Mouse (Mus musculus) neural tube, embryonic 10.5 days (tissue): Measurements from ENCODE around the gene Gdap2.

ENCODE experiments used
- DNase-seq: peaks from one replicate; pipeline ENCODE4 v3.0.0-alpha.2; 2017; ENCODE audit warnings: low spot score; ENCODE audit errors: extremely low spot score

Gdap2 gene

GRCm38 (mm10) chr3:100162315-100163105 is at the start of gene Gdap2, which contains the start of gene Wdr3:
Gene Gdap2, plus strand, starts transcription at chr3:100162381.
Gene Wdr3, minus strand, starts transcription at chr3:100162407.
- DNase-seq = peak; percentile 94

GRCm38 (mm10) chr3:100118681-100119080 is 43.5 kb upstream of the Gdap2 start:
- DNase-seq = no peak

DNA sequence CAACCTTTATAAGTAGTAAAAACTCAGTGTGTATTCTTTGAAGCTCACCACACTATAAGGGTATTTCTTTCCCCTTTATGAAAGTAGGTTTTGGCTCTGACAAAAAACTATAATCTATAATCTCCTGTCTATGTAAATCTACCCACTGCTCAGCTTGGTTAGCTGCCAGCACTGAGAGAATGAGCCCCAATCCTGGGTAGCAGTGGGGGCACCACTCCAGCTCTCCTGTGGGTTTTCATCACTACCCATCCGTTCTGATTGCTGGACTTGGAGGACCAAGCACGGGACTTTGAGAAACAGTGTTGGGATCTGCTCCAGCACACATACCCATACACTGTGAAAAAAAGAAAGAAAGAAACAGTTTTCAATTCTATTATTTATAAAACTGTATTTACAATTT is 40.2 kb upstream of the Gdap2 start:
- DNase-seq = no peak

- DNase-seq = no peak
These were observed 39.7 kb upstream of the Gdap2 start for GRCm38 (mm10) chr3:100122445-100122844.

GRCm38 (mm10) chr3:100160682-100161445 is 1.3 kb upstream of the Gdap2 start:
- DNase-seq = no peak

DNA sequence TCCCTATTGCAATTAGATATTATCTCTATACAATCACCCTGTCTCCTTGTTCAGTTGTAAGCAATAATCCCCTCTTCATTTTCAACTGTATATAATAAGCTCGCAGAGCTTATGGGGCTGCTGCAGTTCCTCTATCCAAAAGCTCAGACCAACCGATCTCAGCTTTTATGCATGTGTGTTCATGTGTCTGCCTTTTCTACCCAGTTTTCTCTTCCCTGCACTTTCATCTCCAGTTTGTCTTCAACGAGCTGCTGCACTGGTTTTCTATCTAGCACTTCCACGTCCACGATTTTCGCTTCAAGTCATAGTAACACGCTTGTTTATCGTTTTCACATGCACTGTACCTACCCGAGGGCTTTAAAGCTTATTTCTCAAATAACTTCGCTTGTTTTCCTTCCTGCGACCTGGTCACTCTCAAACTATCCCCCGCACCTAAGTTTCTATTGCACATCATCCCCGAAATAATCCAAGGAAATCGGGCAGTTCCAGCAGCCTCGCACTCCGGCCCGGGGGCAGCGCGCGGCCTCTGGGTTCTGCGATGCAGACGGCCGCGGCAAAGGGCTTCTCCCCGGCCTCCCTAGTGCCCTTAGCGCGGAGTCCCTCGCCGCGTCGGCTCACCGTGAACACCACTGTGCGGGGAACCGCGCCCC is 391 bp upstream of the Gdap2 start:
- peak; percentile 14 for DNase-seq

DNA sequence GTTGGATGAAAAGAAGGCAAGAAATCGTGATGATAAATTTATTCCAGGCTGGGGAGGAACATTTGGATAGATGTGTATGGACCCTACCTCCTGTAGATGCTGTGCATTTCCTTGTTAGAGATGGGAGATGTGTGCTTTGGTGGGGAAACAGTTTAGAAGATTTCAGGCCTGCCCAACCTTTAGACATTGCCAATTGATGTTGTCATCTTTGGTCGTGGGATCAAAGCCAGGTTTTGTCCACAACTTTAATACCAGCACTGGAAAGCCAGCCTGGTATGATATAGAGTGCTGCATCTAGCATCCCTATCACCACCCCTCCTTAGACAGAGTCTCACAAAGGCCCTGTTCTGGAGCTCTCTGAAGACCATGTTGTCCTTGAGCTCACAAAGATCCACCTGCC is 1.4 kb downstream of the Gdap2 start:
- no peak for DNase-seq

DNA sequence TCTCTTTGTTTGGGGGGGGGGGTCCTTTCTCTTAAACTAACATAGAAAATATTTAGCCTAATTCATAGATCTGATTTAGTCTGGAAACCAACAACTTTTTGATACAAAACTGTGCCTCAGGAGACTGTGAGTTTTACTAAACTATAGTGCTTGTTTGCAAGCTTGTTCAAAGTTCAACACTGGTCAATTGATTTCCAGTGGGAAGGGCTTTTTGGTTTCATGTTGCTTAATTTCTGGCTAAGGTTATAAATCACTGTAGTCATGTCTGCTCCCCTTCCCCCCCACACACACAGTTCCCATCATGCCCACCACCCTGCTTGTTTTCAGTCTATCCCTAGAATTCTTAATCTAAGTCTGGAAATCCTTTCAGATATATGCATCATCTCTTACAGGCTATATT is 2.8 kb downstream of the Gdap2 start:
- DNase-seq = no peak

DNA sequence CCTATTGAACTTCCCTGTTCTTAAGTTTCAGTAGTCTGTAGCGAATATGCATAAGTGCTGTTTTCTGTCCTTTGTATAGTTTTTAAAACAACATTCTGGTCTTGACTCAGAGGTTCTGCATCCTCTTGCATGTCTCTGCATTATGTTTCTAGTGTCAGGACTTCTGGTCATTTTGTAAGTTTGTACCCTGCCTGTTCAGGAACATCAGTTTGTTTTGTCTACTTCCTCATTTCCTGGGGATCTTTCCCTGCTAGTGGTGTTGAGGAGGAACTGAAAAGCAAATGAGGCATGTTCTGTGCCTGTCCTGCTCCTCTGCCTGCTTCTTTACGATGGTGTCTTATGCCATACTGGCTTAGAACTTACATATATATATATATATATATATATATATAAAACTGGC is 13.8 kb downstream of the Gdap2 start:
- no peak for DNase-seq

DNA sequence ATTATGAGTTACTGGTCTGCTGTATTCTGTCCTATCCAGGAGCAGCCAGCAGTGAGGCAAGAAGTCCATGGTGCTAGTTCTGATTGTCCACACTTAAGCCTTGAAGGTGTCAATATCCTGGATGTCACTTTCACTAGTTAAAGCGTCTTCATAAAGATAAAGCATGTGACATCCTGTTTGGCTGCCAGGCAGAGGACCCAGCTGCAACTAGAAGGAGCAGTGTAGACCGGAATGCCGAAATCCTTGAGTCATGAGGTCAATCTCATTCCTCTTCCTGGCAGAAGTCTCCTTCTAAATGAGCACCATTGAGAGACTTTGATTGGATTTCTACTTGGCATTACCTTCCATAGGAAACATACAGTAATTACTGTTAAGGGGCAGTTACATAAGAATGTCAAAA is 18.3 kb downstream of the Gdap2 start:
- no peak for DNase-seq

DNA sequence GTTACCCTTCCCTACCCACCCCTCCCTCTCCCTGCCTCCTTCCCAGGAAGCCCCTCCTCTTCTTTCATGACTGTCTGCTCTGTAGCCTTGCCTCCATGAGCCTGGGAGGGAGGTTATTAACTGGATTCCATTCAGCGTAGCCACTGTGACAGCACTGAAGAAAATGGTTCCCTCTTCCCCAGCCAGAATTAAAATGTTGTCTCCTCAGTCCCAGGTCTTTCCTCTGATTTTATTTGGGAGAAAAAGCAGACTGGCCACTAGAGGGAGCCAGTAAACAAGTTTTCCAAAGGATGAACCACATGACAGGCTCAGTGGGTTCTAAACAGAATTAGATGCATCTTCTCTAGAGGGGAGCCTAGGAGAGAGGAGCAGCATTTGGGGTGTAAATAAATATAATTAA is 27.3 kb downstream of the Gdap2 start:
- peak; percentile 57 for DNase-seq

DNA sequence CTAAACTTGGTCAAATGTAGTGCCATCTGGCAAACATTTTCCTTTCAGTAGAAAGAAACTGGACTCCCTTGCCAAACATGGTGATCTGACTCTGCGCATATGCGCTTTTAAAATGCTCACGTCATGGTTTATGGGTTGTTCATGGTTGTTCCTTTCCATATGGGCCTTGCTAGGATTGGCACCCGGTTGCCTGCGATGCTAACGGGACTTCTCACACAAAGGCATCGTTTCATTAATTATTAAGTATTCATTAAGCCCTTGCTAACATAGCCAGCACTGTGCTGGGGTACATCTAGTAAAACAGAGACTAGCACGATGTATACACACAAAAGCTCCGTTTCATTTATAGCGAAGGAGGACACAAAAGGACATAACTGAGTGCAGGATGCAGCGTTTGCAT is 27.7 kb downstream of the Gdap2 start:
- DNase-seq = no peak

- no peak for DNase-seq
These were observed 32.0 kb downstream of the Gdap2 start for GRCm38 (mm10) chr3:100194210-100194609.

- no peak for DNase-seq
These were observed 39.4 kb downstream of the Gdap2 start for GRCm38 (mm10) chr3:100201554-100201953.

DNA sequence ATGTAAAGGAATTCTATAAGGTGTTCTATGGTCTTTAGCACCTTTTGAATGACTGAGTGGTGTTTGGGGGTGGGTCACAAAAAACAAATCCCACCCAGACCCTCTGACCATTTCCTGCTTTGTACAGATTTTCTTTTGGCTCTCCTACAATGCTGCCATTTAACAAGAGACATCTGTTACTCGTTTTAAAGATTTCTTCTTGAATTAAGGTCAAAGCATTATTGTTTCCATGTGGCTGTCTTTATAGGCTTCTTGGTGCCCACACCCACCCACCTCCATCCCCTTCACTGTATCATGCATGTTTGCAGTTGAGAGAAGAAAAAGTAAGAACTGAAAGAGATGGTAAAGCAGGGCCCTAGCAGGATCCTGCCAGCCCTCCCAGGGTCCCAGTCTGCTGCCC is 44.8 kb downstream of the Gdap2 start:
- no peak for DNase-seq

GRCm38 (mm10) chr3:100215469-100215868 is 53.3 kb downstream of the Gdap2 start:
- DNase-seq = no peak

DNA sequence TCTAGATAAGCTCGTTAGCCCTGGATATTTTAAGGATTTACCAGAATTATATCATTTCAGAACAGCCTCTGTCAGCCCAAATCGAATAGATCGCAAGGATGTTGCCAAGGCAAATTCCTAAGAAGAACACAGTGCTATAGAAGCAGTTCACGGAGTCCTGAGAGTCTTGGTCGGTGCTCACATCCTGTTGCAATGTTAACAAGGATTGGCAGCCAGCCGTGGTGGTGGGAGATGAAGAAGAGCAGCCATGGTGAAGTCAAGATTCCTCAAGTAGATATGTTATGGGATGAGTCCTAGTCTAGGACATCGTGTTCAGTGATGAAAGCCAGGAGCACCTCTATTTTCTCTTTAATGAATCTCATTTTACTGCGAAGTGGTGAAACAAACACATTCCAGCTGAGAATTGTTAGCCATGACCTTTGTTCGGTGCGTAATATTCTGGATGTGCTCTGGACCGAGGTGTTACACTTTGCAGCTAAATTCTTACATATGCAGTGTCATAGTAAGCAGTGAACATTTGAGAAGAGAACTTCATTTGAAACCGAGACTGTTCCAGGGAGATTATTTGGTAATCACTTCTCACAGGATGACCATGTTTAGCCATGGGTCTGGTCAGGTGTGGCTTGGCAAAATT is 63.3 kb downstream of the Gdap2 start:
- no peak for DNase-seq

DNA sequence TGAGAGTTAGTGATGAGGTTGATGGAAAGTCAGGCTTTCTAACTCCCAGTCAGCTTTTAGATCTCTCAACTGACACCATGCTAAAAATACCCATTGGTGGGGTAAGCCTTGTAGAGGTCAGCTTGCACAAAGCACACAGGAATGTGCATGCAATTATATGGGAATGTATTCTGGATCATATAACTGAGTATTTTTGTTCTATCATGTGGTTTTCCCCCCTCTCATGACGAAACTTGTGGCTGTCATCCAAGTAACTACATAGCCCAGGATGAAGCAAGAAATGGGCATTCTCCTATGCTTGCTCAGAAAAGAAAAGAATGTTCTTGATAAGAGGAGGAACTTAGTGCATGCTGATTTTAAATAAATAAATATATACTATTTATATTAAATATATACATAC is 65.3 kb downstream of the Gdap2 start:
- DNase-seq = no peak

- no peak for DNase-seq
These were observed 66.8 kb downstream of the Gdap2 start for GRCm38 (mm10) chr3:100228981-100229380.

DNA sequence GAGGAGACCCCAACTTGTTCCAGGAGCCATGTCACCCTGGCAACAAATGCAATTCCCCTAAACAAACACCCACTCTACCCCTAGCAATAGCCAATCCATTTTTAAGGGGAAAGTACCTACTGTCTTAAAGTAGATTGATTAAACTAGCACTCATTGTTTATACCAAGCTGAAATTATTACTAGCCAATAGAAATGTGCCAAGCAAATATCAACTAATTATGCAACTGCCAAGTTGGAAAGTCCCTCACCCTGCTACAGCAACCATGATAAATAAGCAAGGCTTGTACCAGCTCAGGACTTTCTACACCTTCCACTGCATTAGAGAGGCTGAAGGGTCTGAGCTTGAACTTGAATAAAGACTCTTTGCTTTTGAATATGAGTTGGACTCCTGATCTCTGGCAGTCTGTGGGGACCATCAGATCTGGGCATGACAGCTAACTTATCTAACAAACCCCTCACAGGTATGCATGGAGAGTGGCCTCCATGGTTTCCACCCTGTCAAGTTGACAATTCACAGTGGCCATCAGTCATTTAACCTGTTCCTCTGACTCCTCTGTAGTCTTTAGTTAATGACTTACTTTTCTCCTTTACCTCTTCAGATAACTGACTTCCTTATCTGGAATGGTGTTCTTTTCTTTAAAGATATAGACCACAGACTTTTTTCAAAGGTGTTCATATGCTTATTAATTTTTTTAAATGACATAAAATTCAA is 74.7 kb downstream of the Gdap2 start:
- no peak for DNase-seq

- no peak for DNase-seq
These were observed 80.0 kb downstream of the Gdap2 start for GRCm38 (mm10) chr3:100242230-100242629.
